Mouse (Mus musculus): Measurements from ENCODE around the gene Leap2. TPM values are rescaled to one million over a fixed set of nuclear protein-coding genes. Genes with fewer than 3 reads are reported as not detected.
"Not testable (repeated sequence)": the region's sequence is repeated elsewhere in the genome, so short reads cannot be mapped to it uniquely, and the experiment has no call there.

The Leap2 gene
- polyA plus RNA-seq, 1 experiment, result 72.2 TPM

GRCm38 (mm10) chr11:53429182-53429581 lies 6.2 kb upstream of the Leap2 start:
- H3K27me3 ChIP-seq (ENCODE audit: control insufficient read depth, insufficient read depth, low read length), result no peaks in the 10 kb centered on the region
- peak overlapping the region; percentile 100 for H3K27ac ChIP-seq (ENCODE audit: insufficient read depth, low read depth, low read length)
- peaks cover 36% of the 10 kb centered on the region for H3K4me1 ChIP-seq (ENCODE audit: control insufficient read depth, insufficient read depth, insufficient read length, low read length)
- TF ChIP-seq POLR2A (IDR thresholded peaks at IDR 0.05; ENCODE audit: low read depth, low read length) (no peak), CTCF (IDR thresholded peaks at IDR 0.05; ENCODE audit: extremely low read depth, insufficient read length, insufficient replicate concordance, low read depth, low read length) (no peak)
- H3K4me3 ChIP-seq (ENCODE audit: low read depth, low read length), result peak overlapping the region; percentile 46
- peaks cover 12% of the 10 kb centered on the region for H3K36me3 ChIP-seq (ENCODE audit: control insufficient read depth, insufficient read depth, low read length)

GRCm38 (mm10) chr11:53428716-53429057 lies 5.7 kb upstream of the Leap2 start:
- Histone ChIP-seq H3K27ac (ENCODE audit: insufficient read depth, low read depth, low read length) (peak overlapping the region; percentile 100), H3K27me3 (ENCODE audit: control insufficient read depth, insufficient read depth, low read length) (no peaks in the 10 kb centered on the region), H3K4me1 (ENCODE audit: control insufficient read depth, insufficient read depth, insufficient read length, low read length) (peaks cover 39% of the 10 kb centered on the region), H3K36me3 (ENCODE audit: control insufficient read depth, insufficient read depth, low read length) (peaks cover 12% of the 10 kb centered on the region), H3K4me3 (ENCODE audit: low read depth, low read length) (no peak overlapping the region)
- WGBS, result 86% methylated on average over 5 of the region's 5 CpGs
- TF ChIP-seq POLR2A (IDR thresholded peaks at IDR 0.05; ENCODE audit: low read depth, low read length) (no peak), CTCF (IDR thresholded peaks at IDR 0.05; ENCODE audit: extremely low read depth, insufficient read length, insufficient replicate concordance, low read depth, low read length) (0 out of 2 replicates have a peak, but pooled peaks have one; percentile 5)

GRCm38 (mm10) chr11:53427993-53428715 lies 5.2 kb upstream of the Leap2 start:
- 41% methylated on average over 3 of the region's 3 CpGs for WGBS
- TF ChIP-seq CTCF (IDR thresholded peaks at IDR 0.05; ENCODE audit: extremely low read depth, insufficient read length, insufficient replicate concordance, low read depth, low read length), result no peak
- TF ChIP-seq POLR2A (IDR thresholded peaks at IDR 0.05; ENCODE audit: low read depth, low read length), result no peak

GRCm38 (mm10) chr11:53426914-53427313 lies 3.9 kb upstream of the Leap2 start:
- Histone ChIP-seq H3K27ac (ENCODE audit: insufficient read depth, low read depth, low read length) (peak overlapping the region; percentile 100; the same call in 1 of the 2 replicates), H3K4me1 (ENCODE audit: control insufficient read depth, insufficient read depth, insufficient read length, low read length) (peaks cover 36% of the 10 kb centered on the region), H3K36me3 (ENCODE audit: control insufficient read depth, insufficient read depth, low read length) (peaks cover 12% of the 10 kb centered on the region)
- not testable (repeated sequence) for H3K4me3 ChIP-seq (ENCODE audit: low read depth, low read length); H3K27me3 ChIP-seq (ENCODE audit: control insufficient read depth, insufficient read depth, low read length)
- 90% methylated on average over 3 of the region's 3 CpGs for WGBS

More at GRCm38 (mm10) chr11:53427993-53428715, 5.2 kb upstream of the Leap2 start:
- no peak overlapping the region for H3K4me3 ChIP-seq (ENCODE audit: low read depth, low read length)
- H3K27me3 ChIP-seq (ENCODE audit: control insufficient read depth, insufficient read depth, low read length), result no peaks in the 10 kb centered on the region
- peaks cover 39% of the 10 kb centered on the region for H3K4me1 ChIP-seq (ENCODE audit: control insufficient read depth, insufficient read depth, insufficient read length, low read length)
- peaks cover 12% of the 10 kb centered on the region for H3K36me3 ChIP-seq (ENCODE audit: control insufficient read depth, insufficient read depth, low read length)
- peak overlapping the region; percentile 100 for H3K27ac ChIP-seq (ENCODE audit: insufficient read depth, low read depth, low read length)

- peaks cover 34% of the 10 kb centered on the region for H3K4me1 ChIP-seq (ENCODE audit: control insufficient read depth, insufficient read depth, insufficient read length, low read length)
- peaks cover 20% of the 10 kb centered on the region for H3K36me3 ChIP-seq (ENCODE audit: control insufficient read depth, insufficient read depth, low read length)
- H3K4me3 ChIP-seq (ENCODE audit: low read depth, low read length), result no peak overlapping the region
- 42% methylated on average over 6 of the region's 6 CpGs for WGBS
- TF ChIP-seq CTCF (IDR thresholded peaks at IDR 0.05; ENCODE audit: extremely low read depth, insufficient read length, insufficient replicate concordance, low read depth, low read length) (no peak), POLR2A (IDR thresholded peaks at IDR 0.05; ENCODE audit: low read depth, low read length) (no peak)
- H3K27ac ChIP-seq (ENCODE audit: insufficient read depth, low read depth, low read length), result peak overlapping the region; percentile 57
- H3K27me3 ChIP-seq (ENCODE audit: control insufficient read depth, insufficient read depth, low read length), result no peaks in the 10 kb centered on the region
Observed at GRCm38 (mm10) chr11:53425711-53426255, 2.8 kb upstream of the Leap2 start.

GRCm38 (mm10) chr11:53425251-53425650 lies 2.3 kb upstream of the Leap2 start:
- Histone ChIP-seq H3K4me1 (ENCODE audit: control insufficient read depth, insufficient read depth, insufficient read length, low read length) (peaks cover 34% of the 10 kb centered on the region), H3K27me3 (ENCODE audit: control insufficient read depth, insufficient read depth, low read length) (no peaks in the 10 kb centered on the region), H3K36me3 (ENCODE audit: control insufficient read depth, insufficient read depth, low read length) (peaks cover 20% of the 10 kb centered on the region), H3K4me3 (ENCODE audit: low read depth, low read length) (no peak overlapping the region), H3K27ac (ENCODE audit: insufficient read depth, low read depth, low read length) (peak overlapping the region; percentile 57)
- TF ChIP-seq POLR2A (IDR thresholded peaks at IDR 0.05; ENCODE audit: low read depth, low read length), result no peak
- TF ChIP-seq CTCF (IDR thresholded peaks at IDR 0.05; ENCODE audit: extremely low read depth, insufficient read length, insufficient replicate concordance, low read depth, low read length), result no peak
- WGBS, result 57% methylated on average over 3 of the region's 3 CpGs

GRCm38 (mm10) chr11:53424826-53425225 lies 1.9 kb upstream of the Leap2 start:
- WGBS, result 62% methylated on average over 2 of the region's 2 CpGs
- Histone ChIP-seq H3K36me3 (ENCODE audit: control insufficient read depth, insufficient read depth, low read length) (peaks cover 20% of the 10 kb centered on the region), H3K27ac (ENCODE audit: insufficient read depth, low read depth, low read length) (no peak overlapping the region), H3K27me3 (ENCODE audit: control insufficient read depth, insufficient read depth, low read length) (no peaks in the 10 kb centered on the region), H3K4me1 (ENCODE audit: control insufficient read depth, insufficient read depth, insufficient read length, low read length) (peaks cover 34% of the 10 kb centered on the region), H3K4me3 (ENCODE audit: low read depth, low read length) (no peak overlapping the region)
- no peak for TF ChIP-seq CTCF (IDR thresholded peaks at IDR 0.05; ENCODE audit: extremely low read depth, insufficient read length, insufficient replicate concordance, low read depth, low read length)

Measured in small intestine, adult 2 months (tissue).